Mouse (Mus musculus) cortical plate, adult 2 months (tissue): ENCODE measurements around the gene Ebf1.

Experiments used
- CTCF ChIP-seq: fragments of 200-500 bp; IDR thresholded peaks from 2 replicates; pipeline ENCODE4 v1.5.1; 2011; ENCODE audit warnings: mild to moderate bottlenecking, control low read depth, low read length; ENCODE audit not compliant: insufficient read depth; ENCODE audit errors: extremely low read depth
- POLR2A ChIP-seq: fragments of 200-500 bp; IDR thresholded peaks from 2 replicates; pipeline ENCODE4 v1.6.1; 2011; ENCODE audit warnings: mild to moderate bottlenecking, low read length, control low read depth; ENCODE audit not compliant: insufficient read depth; ENCODE audit errors: extremely low read depth

DNA sequence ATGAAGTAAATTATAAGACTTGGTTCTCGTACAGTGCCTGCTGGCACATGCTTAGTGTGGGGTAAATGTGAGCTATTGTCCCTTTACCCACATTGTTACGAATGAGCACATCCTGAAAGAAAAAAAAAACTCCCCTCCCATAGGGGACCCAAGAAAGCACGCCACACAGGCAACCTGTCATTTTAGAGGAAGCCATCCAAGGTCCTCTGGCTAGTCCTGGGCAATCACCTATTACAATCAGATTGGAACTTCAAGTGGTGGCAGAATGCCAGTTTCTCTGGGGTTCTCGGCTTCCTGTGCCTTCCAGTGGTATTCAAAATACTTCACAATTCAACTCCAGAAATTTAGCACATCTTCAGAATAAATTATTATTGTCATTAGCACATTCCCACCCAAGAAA, 98.7 kb downstream of the Ebf1 start:
- no peak for TF ChIP-seq CTCF
- TF ChIP-seq POLR2A = no peak
